Mouse (Mus musculus) brain, embryonic 18.5 days (tissue): ENCODE measurements at regions not wholly inside any gene's neighbourhood (a gene's known extent, or its start where the extent isn't known, plus 50 kb on each side); places are given as distances from the start of the nearest gene placed in this dataset.

ENCODE experiments used
- DNase-seq: peaks from one replicate; pipeline ENCODE4 v3.0.0-alpha.2; 2012; ENCODE audit warnings: low read depth, low spot score

DNA sequence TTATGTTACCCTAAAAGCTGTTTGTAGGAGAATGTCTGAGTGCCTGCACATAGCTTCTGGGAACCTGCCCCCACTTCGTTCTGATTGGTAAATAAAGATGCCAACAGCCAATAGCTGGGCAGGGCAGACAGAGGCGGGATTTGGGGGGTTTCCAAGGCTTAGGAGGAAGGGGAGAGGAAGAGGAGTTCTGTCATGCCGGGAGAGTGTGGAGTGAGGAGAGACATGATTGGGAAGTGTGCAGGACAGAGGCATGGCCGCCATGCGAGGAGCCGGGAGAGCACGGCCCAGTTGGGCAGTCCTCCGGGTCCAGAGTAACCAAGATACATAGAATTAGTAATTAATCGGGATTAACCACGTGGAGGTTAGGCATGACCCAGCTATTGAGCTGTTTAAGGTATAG lies 202.7 kb upstream of the Irx3 start:
- DNase-seq: no peak

DNA sequence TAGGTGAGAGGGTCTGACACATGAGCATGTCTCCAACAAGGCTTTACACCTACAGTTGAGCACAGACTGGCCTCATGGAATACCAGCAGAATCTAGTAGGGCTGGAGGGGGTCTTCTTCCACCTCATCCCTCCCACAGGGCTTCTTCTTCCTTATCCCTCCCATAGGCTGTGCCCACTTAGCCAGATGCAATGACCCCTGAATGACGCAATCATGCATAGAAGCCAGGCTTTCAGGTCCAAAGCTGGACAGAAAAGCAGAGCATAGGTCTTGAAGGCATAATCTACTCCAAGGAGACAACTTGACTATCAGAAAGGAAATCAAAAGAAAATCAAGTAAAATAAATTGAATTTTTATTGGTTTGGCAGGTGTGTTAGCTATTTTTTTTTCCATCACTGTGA lies 198.5 kb upstream of the Irx3 start:
- DNase-seq: no peak

DNA sequence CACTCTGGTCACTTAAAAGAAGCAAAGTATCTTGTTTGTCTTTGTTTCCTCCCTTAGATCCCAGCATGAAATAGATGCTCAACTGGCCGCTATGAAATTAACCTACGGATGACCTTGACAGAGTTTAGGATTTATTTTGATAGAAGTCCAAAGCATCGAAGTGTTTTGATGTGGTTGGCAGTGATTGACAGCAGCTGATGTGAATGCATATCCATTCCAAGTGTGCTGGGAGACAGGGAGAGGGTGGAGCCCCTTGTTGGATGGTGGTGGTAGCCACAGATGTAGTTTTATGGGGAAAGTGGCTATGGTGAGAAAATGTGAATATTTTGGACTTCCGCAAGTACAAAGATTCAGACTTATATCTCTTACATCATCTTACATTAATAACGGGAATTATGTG lies 197.8 kb upstream of the Irx3 start:
- DNase-seq: no peak

DNA sequence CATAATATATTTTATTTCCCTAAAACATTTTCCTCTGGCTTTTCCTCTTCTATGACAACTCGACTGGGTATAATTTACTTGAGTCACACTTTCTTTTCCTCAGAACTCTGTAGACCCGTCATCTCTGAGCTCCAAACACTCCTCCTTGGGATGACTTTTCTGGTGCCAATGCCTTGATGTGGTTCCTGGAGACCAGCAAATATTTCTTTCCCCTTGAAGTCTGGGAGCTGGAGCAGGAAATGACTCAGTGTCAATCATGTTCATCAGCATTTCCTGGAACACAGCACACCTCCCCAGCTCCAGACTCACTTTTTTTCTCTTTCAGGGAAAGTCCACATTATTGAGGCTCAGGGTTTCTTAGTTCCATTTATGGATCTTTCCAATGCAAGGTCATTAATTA lies 197.3 kb upstream of the Irx3 start:
- DNase-seq: no peak

DNA sequence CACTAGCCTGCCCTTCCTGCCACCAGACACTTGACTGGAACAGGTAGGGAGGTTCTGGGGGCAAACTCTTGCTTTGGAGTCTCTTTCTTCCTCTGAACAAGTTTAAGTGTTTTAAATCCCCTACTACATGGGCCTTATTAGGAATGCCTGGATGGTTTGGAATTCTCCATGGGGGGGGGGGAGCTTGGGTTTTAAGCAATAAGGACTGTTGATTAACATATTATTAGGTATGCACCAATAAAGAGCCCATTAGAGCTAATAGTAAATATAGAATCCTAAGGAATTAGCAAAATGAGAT lies 196.0 kb upstream of the Irx3 start:
- no peak for DNase-seq

DNA sequence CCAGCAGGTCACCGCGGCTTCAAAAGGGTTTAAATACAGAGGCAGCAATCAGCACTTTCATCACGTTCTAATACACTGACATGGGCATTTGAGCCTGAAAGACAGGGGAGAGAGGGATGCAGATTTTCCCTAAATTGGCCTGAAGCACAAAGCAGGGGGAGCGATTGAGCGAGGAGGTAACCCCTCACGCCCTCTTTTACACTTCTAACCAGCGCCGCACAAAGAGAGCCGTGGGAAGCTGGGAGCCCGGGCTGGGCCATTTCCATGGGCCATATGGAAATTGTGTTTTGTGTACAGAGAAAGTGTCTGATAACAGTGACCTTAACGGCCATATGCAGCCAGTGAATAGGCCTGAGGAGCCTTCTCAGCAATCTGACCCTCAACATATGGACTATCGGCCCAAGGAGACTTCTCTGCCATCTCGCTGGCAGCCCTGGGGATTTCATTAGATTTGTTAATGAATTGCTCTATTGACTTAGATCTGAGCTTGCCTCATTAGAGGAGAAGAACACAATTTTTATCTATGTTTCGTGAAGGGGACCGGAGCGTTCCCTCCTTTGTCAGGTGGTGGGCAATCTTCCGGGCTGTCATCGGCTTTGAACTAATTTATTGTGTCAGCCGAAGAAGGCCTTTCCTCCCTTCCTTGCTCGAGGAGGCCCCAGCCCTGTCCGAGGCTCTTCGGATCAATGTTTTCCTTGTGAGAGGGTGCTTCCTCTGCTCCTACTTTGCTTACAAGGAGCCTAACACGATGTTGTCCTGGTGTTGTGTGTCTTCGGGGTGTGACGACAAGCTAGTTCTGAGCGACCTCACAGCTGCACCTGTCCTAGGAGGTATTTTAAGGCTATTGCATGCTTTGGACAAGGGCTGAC lies 195.4 kb upstream of the Irx3 start:
- DNase-seq: no peak

DNA sequence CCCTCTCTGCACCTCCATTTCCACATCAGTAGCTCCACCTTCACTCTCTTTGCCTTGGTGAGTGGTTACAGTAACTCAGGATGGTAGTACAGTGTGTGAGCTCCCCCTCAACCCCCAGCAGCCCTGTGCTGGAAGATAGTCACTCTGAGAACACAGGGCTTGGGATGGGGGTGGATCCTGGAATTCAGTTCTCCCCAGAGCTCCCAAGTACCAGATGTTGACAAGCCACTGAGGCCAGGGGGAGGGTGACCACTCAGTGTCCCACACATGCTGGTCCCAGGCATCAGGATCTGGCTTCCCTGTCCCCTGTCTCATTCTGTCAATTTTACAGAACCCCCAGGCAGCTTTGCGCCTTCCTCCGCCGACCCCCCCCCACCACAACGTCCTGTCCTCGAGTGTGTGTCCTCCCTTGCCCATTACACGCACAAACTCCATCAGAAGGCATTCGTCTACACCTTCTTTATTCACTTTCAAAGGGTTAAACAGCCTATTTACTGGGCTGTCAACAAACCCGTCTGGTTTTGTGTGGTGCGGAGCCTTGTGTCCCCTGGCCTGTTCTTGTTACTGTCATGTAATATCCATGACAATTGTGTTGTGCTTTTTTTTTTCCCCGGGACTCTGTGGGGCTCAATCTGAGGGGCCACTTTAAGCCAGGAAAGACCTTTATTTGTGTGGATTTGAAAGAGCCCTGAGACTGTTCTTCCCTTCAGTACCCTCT lies 194.6 kb upstream of the Irx3 start:
- no peak for DNase-seq

DNA sequence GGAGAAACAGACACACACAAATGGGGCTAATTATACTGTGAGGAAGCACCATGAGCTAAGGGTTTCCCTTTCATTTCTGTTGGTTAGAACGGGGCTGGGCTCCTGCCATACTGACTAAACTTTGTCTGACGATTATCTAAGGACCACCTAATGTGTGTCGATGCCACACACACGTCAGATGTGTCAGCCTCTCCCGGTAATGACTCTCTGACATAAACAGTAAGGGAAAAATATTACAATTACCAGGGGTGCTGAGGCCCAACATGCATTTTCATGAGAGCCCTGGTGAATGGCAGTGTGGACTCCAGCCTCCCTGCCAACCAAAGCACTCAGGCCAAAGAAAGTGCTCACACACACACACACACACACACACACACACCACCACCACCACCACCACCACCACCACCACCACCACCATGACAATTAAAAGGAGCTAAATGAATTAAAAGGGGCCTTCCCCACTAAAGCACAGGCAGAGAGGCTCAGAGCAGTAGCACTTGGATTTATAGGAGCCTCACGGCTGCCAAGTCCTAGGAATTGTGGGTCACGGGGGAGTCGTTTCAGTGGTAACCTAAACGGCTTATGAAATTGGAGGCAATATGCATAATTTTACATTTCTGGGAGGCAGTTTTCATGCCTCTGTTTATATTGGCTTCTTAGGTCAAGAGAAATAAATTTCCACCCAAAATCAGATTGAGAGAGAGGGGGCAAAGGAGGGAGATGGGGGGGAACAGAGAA lies 193.7 kb upstream of the Irx3 start:
- no peak for DNase-seq

DNA sequence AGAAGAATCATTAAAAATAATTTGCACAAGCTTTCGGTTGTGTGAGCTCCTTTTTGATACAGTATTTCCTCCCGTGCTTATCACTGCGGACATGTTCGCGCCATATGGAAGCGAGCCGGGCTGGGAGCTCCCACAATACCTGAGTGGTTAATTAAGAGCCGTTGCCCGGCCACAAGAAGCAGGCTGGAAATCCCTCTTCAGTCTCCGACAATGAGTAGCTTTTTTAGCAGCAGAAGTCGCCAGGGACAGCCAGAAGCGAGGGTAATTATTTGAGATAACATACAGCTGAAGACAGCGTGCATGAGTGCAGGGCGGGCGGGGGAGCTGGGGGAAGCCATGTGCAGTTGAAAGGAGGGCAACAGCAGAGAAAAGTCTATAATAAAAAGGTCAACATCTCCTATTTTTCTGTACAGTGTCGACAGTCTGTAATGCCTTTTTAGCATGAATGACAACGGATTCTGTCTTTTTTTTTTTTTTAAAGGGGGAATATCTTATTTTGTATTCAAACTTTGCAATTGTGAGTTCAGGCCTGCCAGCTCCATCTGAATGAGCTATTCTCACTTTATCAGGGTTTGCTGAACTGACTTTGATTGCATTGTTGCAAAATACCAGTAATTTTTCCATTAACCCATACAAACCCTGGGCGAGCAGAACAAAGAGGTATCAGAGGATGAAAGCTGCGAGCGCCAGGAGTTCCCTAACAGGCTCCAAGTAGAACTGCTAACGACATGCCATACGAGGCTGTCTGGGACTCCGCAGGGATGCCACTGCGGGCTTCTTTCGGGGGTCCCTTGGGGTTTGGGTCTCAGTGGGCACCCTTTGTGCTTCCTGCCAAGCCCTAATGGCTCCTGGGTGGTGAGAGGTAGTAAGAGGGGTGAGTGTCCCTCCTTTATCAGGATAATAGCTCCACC lies 189.9 kb upstream of the Irx3 start:
- DNase-seq: no peak

DNA sequence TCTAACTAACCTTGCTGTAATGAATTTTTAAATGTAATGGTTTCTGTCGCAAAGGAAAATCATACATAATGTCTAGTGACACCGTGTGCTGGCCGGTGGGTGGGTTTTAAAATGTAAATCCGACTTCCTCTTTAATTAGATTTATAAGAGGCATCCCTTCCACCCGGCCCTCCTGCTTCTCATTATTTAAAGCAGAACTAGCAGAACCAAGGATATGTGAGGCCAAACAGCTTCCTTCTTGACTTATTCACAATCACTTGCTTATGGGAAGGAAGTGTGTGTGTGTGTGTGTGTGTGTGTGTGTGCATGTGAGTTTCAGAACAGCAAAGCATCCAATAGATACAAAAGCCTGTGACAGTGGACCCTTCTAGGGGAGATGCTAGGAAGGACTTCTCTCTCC lies 189.1 kb upstream of the Irx3 start:
- no peak for DNase-seq

DNA sequence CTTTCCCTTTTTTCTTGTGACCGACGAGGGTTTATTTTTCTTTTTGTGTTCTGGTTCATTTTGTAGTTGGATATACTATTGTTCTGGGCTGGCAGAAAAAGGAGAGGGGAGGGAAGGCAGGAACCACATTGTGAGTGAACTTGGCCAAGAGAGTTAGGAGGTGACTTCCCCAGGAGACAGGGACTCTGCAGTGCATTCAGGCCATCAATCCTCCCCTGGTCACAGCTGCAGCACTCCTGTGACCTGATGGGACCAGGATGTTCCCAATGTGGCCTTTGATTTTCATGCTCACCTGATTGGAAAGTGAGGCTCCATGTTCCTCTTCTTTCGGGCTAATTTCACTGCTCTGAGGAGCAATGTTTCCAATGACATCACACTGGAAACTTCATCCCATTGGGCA lies 188.2 kb upstream of the Irx3 start:
- DNase-seq: no peak

DNA sequence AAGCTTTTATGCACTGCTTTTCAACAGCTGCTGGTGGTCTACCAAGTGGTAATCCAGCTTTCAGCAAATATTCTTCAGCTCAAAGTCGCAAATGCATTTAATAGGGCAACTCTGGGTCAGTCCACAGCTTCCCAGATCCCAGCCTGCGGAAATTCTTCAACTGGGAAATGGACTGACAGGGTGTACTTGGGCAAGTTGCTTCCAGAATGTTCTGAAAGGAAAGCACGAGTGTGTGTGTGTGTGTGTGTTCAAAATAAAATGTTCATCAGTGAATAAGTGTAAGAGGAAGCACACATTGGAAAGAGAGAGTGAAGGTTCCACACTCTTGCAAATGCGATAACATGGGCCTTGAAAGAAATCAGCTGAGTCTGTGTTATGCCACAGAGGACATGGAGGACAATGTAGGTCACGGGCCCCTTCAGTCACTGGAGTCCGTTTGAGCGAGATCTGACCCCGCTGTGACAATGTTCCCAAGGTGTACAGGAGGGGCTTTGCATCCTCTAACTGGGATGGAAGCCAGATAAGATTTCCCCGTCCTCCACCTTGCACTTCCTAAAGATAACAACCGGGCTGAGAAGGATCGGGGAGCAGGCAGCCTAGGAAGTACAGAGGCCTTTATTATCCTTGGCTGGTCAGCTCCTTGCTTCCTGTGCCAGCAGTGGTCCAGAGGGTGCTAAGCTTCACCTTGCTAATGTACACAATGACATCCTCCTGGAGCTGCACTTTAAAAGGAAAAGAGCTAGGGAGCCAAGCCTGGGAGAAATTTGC lies 187.2 kb upstream of the Irx3 start:
- no peak for DNase-seq

DNA sequence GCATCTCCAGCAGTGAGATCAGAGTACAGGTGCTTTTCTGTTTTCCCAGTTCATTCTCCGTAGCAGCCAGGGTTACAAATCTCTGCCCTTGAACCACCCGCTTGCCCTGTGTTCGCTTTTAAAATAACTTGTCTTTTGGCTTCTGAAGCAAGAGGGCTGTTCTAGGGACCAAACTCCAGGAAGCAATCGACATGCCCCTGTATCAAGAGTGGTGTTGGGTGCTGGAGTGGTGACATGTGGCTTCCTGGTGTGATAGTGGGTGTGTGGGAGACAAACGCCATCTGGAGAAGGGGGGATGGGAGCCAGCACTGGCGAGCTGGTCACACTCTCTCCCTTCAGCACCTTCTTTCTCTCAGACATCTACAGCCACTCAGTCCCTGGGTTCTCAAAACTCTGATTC lies 186.0 kb upstream of the Irx3 start:
- DNase-seq: no peak

DNA sequence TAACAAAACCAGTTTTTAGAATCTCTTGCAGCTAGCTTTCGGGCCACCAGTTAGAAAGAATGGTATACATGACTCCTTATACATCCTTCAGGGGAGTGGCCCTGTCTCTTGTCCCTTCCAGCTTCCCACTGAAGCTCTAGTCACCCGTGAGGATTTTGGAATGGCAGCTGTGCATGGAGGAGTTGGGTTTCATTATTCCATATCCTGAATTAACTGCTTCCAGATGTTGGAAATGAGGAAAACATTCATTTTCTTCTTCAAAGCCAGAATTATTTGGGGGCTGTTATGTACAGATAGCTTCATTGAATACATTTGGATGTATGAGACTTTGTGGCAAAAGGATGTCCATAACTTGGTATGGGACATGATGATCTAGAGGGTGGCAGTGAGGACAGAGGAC lies 181.3 kb upstream of the Irx3 start:
- no peak for DNase-seq

DNA sequence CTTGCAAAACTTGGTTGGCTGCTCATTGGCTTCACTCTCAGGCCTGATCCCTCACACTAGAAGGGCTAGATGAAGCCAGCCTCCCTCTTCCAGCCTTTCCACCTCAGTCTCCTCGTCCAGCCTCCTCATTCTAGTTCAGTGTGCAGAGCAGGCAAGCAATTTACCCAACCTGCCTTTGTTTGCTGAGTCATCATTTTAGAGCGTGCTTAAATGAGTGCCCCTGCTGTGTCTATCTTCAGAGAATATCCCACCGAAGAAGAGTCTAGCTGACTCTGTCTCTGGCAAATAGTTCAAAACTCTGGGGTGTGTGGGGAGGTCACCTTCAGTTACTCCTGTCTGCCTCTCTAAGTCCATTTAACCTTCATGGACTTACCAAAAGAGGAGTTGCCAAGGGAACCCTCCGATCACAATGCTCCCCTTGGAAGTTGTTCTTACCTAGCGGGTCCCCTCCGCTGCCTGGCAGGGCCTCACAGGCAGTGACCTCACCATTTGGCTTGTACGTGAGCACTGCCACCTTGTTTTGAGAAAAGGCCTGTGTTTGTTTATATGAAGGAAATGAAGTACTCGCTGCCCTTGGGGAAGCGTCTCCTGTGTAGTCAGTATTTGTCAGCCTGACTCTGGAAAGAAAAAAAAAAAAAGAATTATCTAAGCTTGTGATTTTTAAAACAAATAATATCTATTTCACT lies 175.2 kb upstream of the Irx3 start:
- DNase-seq: no peak

DNA sequence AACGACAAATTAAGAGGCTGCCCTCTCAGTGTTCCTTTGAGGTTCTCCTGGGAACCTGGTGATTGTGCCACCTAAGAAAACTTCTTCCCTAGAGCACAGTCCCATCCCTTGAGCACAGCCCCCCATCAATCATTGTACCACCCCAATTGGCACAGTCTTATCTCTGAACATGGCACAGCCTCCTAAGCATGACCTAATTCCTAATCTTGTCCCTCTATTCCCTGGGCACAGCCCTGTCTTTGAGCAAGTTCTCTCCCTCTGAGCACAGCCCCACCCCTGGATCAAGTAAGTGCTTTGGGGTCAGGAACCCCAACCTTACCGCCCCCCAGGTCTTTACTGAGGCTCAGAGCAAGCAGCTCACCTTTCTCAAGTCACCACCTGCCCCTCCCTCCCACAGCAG lies 173.6 kb upstream of the Irx3 start:
- DNase-seq: no peak

DNA sequence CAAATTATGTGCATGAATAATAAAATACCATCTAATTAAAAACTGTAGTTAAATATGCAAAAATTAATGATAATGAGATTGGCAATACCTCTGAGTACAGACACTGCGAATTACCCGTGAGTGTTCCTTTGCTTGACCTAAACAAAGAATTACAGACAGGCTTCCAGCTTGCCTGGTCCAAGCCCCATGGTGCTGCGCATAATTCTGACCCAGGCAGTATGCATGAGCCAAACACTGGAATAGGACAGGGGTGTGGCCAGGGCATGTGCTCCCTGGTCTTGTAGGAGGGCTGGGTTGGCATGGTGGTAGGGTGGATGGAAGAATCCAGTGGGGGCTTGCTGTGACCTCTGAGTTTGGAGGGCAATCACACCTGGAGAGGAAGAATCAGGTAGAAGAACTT lies 172.8 kb upstream of the Irx3 start:
- DNase-seq: no peak

DNA sequence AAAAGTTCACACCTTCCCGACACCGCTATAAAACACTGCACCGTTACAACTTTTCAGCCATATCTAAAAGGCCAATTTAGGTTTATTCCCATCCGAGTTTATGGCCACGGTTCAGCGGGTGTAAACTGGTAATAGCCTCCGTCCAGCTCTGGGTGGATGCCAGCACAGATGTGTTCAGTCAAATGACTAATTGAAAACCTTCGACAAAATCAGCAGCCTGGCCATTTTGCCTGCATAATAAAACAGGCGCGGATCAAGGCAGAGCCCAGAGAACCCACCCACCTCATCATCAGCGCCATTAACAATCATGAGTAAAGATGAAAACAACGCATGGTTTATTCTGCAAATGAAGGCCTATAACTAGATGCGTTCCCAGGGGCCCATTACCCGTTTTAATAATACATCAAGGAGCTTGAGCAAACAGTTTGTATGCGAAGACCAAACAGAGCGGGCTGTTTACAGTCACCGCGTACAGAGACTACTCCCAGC lies 172.1 kb upstream of the Irx3 start:
- no peak for DNase-seq

DNA sequence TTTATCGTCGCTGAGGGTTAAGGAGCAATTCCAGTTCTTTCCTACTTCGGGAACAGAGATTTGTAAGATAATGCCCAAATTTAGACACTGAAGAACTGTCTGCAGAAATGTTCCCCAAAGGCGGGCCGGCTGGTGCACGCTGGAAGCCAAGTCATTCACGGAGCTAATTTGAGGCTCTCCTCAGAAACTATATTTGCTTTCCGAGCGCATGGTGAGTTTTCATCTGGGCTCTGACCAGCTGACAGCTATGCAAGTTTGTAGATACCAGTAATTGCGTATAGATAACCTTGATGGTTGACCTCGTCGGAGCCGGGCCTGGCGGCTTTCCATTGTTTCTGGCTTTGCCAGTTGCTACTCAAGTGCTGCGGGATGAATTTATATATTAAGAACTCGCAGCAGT lies 165.5 kb upstream of the Irx3 start:
- no peak for DNase-seq

DNA sequence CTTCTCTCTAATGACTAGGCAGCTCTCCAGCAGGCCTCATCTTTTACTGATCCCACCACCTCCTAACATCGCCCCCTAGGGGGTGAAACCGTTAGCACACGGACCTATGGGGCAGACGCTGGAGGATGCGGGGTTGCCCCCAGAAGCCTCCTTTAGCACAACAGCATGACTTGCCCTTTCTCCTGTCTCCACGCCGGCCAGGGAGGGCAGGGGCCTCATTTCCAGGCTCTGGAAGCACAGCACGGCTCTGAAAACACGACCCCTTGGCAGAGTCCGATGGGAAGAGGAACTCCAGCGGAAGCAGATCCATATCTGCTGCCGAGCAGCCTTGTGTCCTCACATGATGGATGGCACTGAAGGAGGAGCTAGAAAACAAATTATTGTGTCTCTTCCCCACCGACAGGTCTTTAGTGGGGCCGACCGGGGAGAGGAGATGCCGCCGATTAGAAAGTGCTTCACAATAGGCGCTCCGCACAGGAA lies 165.1 kb upstream of the Irx3 start:
- no peak for DNase-seq
